Mouse (Mus musculus): ENCODE data around the gene Il1rn. TPM values are rescaled to one million over a fixed set of nuclear protein-coding genes. Genes with fewer than 3 reads are reported as not detected.

Gene Il1rn
- not detected for total RNA-seq (2021)

GRCm38 (mm10) chr2:24336545-24336944, at the start of gene Il1rn:
TSS of gene Il1rn (plus strand) at chr2:24336853.
- no peak for DNase-seq (ENCODE audit: low spot score)

DNA sequence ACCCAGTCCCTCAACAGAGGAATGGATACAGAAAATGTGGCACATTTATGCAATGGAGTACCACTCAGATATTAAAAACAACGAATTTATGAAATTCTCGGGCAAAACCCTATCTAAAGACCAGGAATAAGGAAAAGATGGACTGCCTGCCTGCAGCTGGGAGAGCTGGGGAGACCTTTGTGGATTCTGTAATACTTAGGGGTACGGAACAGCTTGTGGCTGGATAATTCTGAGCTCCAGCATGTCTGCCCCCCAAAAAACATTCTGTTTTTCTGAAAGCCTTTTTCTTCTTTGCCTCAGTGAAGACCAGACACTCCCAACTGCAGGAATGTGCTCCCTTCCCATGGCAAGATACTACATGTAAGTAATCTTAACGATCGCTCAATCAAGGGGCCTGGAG, 45.8 kb upstream of the Il1rn start, which contains the start of gene Il1f10:
Gene Il1f10 (plus strand): TSS at position 301 of the 400 bp plus-strand sequence.
- no peak for DNase-seq (ENCODE audit: low spot score)
- intact Hi-C loops (cut with DNase I) = loop anchor here (10.0 kb wide), 1 partner anchor 464 kb away; no protein-coding TSS in a partner anchor

More at GRCm38 (mm10) chr2:24336545-24336944, at the start of gene Il1rn:
- intact Hi-C loops (cut with DNase I) = no loop called here

DNA sequence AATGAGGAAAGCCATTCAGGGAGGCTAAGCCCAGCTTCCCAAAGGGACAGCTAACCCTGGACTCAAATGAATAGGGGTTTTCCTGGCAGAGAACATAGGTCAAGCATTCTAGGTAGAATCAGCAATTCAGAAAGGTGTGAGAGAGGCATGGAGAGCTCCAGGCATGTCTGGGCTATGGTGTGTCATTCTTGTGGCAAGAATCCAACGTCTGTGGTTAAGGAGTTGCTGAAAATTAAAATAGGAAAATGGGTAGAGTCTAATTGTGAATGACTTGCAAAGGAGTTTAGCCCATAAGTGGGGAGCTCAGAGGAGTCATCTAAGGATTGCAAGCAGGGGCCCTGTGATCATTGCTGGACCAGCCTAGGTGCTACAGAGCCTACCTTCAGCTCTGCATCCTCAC, 42.0 kb upstream of the Il1rn start:
- no peak for DNase-seq (ENCODE audit: low spot score)
- intact Hi-C loops (cut with DNase I) = loop anchor here (10.0 kb wide), 1 partner anchor 460 kb away; no protein-coding TSS in a partner anchor

- intact Hi-C loops (cut with DNase I) = loop anchor here (1.0 to 10.0 kb wide), 3 partner anchors 108 to 458 kb away; no protein-coding TSS in a partner anchor
- DNase-seq (ENCODE audit: low spot score) = no peak
Measured at GRCm38 (mm10) chr2:24296837-24297236, 39.8 kb upstream of the Il1rn start.

DNA sequence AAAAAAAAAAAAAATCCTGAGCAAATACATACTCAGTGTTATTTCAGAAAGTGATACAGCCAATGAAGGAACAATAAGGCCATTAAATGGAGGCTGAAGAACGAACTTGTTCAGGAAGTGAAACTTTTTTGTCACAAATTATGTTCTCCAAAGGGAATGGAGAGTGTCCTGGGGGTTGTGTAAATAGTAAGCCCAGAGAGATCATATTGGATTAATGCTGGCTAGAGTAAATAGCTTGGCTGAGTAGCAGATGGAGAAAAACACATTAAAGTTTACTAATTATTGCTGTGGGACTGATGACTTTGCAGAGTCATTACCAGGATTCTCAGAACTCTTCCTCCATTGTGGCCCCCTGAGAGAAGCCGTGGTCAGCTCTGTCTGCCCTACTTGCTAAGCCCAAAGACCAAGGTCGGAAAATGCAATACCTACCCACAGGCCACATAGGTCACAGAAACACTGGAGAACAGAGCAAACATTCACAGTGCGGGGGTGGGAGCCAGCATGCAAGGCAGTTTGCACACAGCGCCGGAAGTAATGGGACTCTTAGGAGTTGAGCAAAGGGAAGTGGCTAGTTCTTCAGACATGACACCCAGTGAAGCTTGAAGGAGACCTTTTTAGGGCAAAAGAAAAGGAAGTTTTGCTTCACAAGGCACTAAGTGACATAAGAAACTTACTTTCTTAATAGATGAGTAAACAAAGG, 25.2 kb upstream of the Il1rn start:
- no peak for DNase-seq (ENCODE audit: low spot score)
- intact Hi-C loops (cut with DNase I) = no loop called here

GRCm38 (mm10) chr2:24316919-24317318, 19.7 kb upstream of the Il1rn start:
- intact Hi-C loops (cut with DNase I) = no loop called here
- DNase-seq (ENCODE audit: low spot score) = no peak

DNA sequence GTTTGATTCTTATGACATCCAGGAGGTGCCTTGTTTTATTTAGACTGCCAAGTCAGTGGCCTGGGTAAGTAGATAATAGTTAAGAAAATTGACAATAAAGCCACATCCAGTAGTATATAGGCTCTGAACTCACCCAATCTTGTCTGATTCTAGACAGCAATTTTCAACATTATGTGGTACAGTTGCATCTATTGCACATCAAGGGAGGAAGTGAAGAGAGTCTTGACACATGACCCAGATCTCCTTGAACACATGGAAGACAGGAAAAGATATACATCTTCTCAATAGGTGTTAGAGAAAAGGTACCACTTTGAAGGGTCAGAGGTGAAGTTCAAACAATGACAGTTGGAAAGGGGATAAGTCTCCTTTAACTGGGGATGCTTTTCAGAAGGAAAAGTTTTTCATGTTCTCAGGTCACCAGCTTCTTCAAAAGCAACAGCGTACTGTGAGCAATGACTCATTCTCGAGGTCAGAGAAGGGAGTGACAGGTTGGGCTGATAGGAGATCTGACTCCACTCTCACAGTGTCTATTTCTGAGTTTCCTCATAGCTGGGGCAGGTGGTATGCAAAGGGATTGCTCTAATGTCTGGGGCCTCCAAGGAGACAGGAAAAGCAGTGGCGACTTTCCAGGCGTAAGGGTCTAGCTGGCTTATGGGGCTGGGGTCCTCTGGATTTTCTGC, 18.6 kb upstream of the Il1rn start:
- intact Hi-C loops (cut with DNase I) = no loop called here

DNA sequence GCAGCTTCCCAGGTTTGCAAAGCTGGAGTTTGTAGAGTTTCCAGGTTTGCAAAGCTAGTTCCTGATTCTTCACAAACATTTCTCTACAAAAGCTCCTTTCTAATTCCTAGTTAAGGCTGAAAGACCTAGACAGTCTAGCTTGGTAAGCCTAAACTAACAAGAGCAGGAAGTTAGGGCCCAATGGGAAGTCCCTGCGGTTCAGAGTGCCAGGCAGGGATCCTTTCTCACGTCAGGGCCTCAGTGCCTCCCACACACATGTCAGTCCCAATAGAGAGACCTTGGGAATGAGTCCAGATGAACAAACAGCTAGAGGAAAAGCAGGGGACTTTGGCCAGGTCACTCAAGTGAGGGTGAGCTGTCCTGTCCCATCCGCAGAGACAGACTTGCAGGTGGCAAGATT, 1.3 kb upstream of the Il1rn start:
- intact Hi-C loops (cut with DNase I) = no loop called here
- DNase-seq (ENCODE audit: low spot score) = no peak

More for the DNA sequence above, 18.6 kb upstream of the Il1rn start:
- DNase-seq (ENCODE audit: low spot score) = no peak

- intact Hi-C loops (cut with DNase I) = no loop called here
- no peak for DNase-seq (ENCODE audit: low spot score)
Measured at GRCm38 (mm10) chr2:24341395-24341885, 4.8 kb downstream of the Il1rn start.

DNA sequence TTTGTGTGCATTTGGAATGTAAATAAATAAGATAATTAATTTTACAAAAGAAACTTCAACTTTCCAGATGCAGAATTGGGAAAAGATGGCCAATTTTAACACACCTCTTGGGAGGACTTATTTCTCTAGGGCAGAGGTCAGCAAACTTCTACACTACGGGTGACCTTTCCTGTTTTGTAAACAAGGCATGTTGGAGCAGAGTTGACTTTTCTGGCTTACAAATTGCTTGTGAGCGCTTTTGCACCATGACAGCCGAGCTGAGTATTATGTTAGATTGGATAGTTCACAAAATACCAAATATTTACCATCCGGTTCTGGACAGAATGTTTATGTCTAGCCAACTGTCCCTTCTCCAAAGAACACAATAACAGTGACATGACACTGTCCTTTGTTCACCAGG, 8.0 kb downstream of the Il1rn start:
- no peak for DNase-seq (ENCODE audit: low spot score)
- intact Hi-C loops (cut with DNase I) = no loop called here

DNA sequence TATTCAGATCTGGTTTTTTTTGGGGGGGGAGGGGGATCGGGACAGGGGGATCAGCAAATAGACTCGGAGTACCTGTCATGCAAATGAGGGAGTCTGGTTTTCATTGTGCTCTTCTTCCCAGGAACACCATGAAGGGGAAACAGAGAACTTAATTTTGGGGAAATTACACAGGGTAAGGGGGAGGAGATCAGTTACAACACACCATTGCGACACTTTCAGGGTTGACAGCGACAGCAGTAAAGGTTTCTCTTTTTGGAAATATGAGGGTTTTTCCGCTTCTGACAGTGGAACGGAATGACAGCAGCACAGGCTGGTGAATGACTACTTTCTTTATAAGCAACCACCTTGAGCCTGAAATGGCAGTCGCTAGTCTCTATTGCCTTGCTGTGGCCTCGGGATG, 8.4 kb downstream of the Il1rn start:
- no peak for DNase-seq (ENCODE audit: low spot score)
- intact Hi-C loops (cut with DNase I) = no loop called here

- intact Hi-C loops (cut with DNase I) = no loop called here
- no peak for DNase-seq (ENCODE audit: low spot score)
Measured at GRCm38 (mm10) chr2:24347926-24348325, 11.3 kb downstream of the Il1rn start.

DNA sequence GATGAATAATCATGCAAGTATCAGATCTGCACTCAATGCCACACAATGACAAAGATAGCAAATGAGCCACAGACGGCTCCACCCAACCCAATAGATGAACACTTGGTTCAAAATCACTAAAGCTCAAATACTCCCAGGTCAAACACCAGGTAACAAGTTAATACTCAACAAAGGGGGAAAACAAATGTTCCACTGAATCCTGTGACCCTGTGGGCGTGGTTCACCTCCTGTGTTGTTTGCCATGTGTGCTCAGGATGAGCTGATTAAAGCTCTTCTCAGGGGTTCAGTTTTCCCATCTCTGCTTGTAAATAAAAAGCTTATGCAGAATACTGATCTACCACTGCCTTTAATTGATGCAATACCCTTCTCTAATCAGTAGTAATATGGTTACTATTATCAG, 14.5 kb downstream of the Il1rn start:
- DNase-seq (ENCODE audit: low spot score) = no peak
- intact Hi-C loops (cut with DNase I) = no loop called here

DNA sequence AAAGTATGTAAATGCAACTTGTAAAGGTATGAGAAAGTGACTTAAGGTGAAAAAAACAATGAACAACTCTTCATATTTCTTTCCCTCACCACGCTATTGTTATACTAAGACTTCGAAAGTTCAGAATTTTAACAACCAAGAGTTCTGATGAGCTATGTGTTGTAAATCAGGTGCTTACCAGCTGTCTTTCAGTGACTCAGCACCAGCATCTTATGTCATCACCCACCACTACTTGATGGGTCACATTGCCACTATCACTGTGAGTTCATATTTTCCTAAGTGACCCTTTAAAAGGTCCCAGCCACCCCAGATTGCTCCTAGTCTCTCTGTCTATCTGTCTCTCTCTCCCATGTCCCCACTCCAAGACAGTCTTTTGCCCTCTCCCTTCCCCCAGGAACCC, 16.4 kb downstream of the Il1rn start:
- DNase-seq (ENCODE audit: low spot score) = no peak
- intact Hi-C loops (cut with DNase I) = no loop called here

- no peak for DNase-seq (ENCODE audit: low spot score)
- intact Hi-C loops (cut with DNase I) = loop anchor here (1.0 kb wide), 2 partner anchors 48 to 211 kb away; no protein-coding TSS in a partner anchor
Measured at GRCm38 (mm10) chr2:24357642-24358041, 21.0 kb downstream of the Il1rn start.

DNA sequence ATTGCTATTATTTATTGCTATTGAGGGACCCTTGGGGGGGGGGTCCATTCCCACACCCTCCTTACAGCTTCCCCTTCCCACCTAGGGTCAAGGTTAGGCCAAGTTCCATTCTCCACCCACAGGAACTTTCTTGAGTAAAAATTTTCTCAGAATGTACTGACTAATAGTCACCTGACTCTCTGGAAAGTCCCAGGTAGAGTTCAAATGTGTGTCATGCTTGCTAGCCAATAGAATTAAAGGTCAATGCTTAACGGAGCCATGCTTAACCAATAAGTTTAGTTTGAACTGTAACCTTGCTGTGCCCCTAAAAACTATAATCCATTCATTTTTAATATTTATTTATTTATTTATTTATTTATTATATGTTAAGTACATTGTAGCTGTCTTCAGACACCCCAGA, 22.7 kb downstream of the Il1rn start:
- intact Hi-C loops (cut with DNase I) = no loop called here
- DNase-seq (ENCODE audit: low spot score) = no peak

DNA sequence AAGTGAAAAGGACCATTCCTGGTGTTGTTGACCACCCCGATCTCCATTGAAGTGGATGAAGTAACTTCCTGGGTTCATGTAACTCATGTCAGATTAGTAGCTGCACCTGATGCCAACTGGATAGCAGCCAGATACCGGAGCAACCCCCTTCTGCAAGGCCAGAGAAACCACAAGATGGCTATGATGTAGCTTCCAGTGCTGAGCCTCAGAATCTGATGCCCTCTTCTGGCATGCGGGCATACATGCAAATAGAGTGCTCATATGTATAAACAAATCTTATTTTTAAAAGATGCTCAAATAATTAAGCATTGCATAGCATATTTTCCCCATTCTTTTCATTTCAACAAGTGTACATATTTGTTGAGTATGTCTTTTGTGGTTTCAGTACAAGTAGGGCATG, 27.2 kb downstream of the Il1rn start:
- intact Hi-C loops (cut with DNase I) = no loop called here
- no peak for DNase-seq (ENCODE audit: low spot score)

GRCm38 (mm10) chr2:24366214-24366975, 29.7 kb downstream of the Il1rn start:
- DNase-seq (ENCODE audit: low spot score) = no peak
- intact Hi-C loops (cut with DNase I) = no loop called here

DNA sequence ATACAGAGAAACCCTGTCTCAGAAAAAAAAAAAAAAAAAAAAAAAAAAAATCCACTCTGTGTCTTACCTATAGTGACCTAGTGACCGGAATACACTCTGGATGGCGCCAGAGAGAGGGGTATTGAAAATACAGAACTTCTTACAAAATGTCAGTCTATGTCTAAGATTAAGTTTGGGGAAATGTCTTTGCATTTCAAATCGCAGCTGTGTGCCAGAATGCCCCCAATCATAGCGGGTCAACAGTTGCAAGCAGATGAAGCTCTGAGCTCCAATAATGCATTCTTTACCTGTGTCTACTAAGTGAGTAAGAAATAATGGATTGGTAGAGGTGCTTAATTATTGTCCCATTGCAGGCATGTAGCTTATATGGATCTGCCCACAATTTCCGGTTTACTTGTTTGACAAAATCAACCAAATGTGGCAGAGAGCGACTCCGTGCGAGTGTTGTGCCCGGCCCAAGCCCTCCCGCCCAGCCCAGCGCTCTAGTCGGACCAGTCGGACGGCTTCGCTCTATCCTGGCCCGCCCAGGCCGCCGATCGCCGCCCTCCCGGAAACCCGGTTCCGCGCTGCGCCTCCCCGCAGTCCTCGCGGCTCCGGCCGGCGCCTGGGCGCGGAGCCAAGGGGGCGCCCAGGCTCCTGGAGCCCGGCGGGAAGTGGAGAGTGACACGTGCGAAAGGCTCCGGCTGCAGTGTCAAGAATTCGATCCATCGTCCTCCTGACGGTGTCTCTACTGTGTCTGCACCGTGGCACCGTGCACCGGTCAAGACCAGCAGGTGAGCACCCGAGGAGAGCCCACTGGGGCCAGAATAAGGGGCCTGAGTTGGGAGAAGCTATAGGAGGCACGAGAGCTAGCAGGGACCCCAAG, 30.6 kb downstream of the Il1rn start, which contains the start of gene Psd4:
Gene Psd4 (plus strand): TSS at position 551 of the 865 bp plus-strand sequence.
- peak; percentile 35 for DNase-seq (ENCODE audit: low spot score)
- intact Hi-C loops (cut with DNase I) = no loop called here
